Mouse (Mus musculus): ENCODE data around the gene Ddx10.

DNA sequence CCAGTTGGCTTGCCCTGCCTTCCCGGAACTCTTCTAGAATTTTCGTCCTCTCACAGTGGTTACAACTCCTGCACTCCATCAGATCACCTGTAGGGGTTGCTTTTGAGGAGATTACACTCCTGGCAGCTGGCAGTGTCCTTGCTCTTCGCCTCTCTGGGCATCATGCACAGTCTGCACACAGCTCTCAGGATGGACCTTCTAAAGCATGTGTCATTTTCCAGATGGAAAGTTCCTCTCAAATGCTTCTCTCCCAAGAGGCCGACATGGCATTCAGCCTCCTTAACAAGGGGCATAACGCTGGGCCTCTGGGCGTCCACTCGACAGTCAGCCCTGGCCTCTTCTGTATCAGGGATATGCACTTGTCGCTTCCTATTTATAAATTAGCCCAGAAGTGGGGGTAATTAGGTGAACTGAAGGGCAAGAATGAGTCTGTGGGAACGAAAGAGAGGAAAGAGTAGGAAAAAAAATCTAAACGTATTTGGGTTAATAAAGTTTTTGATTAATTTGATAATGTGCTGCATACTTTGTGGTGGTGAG is 174.2 kb downstream of the Ddx10 start:
- no peak for TF ChIP-seq POLR2A (IDR thresholded peaks at IDR 0.05; ENCODE audit: extremely low read depth, insufficient read depth, low read length)
- TF ChIP-seq CTCF (IDR thresholded peaks at IDR 0.05; ENCODE audit: low read depth, low read length), result no peak

All from liver, adult 2 months (tissue).